Mouse (Mus musculus): ENCODE measurements at regions not wholly inside any gene's neighbourhood (a gene's known extent, or its start where the extent isn't known, plus 50 kb on each side); places are given as distances from the start of the nearest gene placed in this dataset.

GRCm38 (mm10) chr17:59232251-59232650 lies 219.1 kb upstream of the Nudt12 start:
- TF ChIP-seq CTCF (IDR thresholded peaks at IDR 0.05; ENCODE audit: borderline replicate concordance, extremely low read depth, insufficient read depth, insufficient read length) (no peak), POLR2A (IDR thresholded peaks at IDR 0.05; ENCODE audit: borderline replicate concordance, extremely low read depth, insufficient read depth, insufficient read length, poor library complexity, severe bottlenecking) (no peak)

All from brain, embryonic 14.5 days (tissue).